Mouse (Mus musculus): ENCODE results near the gene Cog7. TPM values are rescaled to one million over a fixed set of nuclear protein-coding genes. Genes with fewer than 3 reads are reported as not detected.

The Cog7 gene
- total RNA-seq, 2 experiments from 2014 or later: 9.4 to 11.1 TPM

- no peak for DNase-seq
- intact Hi-C loops (cut with DNase I): loop anchor here (5.0 kb wide), 1 partner anchor 65 kb away; no protein-coding TSS in a partner anchor
These were observed 19.5 kb downstream of the Cog7 start for GRCm38 (mm10) chr7:121961913-121962570.

GRCm38 (mm10) chr7:121955802-121956201, 25.7 kb downstream of the Cog7 start:
- intact Hi-C loops (cut with DNase I): no loop called here
- DNase-seq: no peak

- DNase-seq: no peak
- intact Hi-C loops (cut with DNase I): no loop called here
These were observed 26.4 kb downstream of the Cog7 start for GRCm38 (mm10) chr7:121954891-121955669.

GRCm38 (mm10) chr7:121947513-121947912, 34.0 kb downstream of the Cog7 start:
- DNase-seq: no peak
- intact Hi-C loops (cut with DNase I): no loop called here

GRCm38 (mm10) chr7:121946196-121946595, 35.3 kb downstream of the Cog7 start:
- intact Hi-C loops (cut with DNase I): no loop called here
- DNase-seq: no peak

- intact Hi-C loops (cut with DNase I): no loop called here
- DNase-seq: no peak
These were observed 39.1 kb downstream of the Cog7 start for GRCm38 (mm10) chr7:121942371-121942770.

- no peak for DNase-seq
- intact Hi-C loops (cut with DNase I): no loop called here
These were observed 39.9 kb downstream of the Cog7 start for GRCm38 (mm10) chr7:121941640-121942039.

GRCm38 (mm10) chr7:121941016-121941415, 40.5 kb downstream of the Cog7 start:
- intact Hi-C loops (cut with DNase I): no loop called here
- no peak for DNase-seq

GRCm38 (mm10) chr7:121939729-121940128, 41.8 kb downstream of the Cog7 start:
- DNase-seq: no peak
- intact Hi-C loops (cut with DNase I): no loop called here

- DNase-seq: no peak
- intact Hi-C loops (cut with DNase I): no loop called here
These were observed 42.3 kb downstream of the Cog7 start for GRCm38 (mm10) chr7:121939244-121939643.

- DNase-seq: no peak
- intact Hi-C loops (cut with DNase I): no loop called here
These were observed 43.2 kb downstream of the Cog7 start for GRCm38 (mm10) chr7:121938124-121938891.

GRCm38 (mm10) chr7:121936861-121937630, 44.5 kb downstream of the Cog7 start:
- no peak for DNase-seq
- intact Hi-C loops (cut with DNase I): no loop called here

GRCm38 (mm10) chr7:121935906-121936794, 45.4 kb downstream of the Cog7 start:
- intact Hi-C loops (cut with DNase I): no loop called here
- peak in 1 of 2 experiments; percentile 13 for DNase-seq

GRCm38 (mm10) chr7:121934346-121934745, 47.2 kb downstream of the Cog7 start:
- no peak for DNase-seq
- intact Hi-C loops (cut with DNase I): no loop called here

- no peak for DNase-seq
- intact Hi-C loops (cut with DNase I): no loop called here
These were observed 47.8 kb downstream of the Cog7 start for GRCm38 (mm10) chr7:121933675-121934074.

- no peak for DNase-seq
- intact Hi-C loops (cut with DNase I): no loop called here
These were observed 50.3 kb downstream of the Cog7 start for GRCm38 (mm10) chr7:121931246-121931645.

GRCm38 (mm10) chr7:121927882-121928281, 53.6 kb downstream of the Cog7 start:
- intact Hi-C loops (cut with DNase I): no loop called here
- DNase-seq: no peak

GRCm38 (mm10) chr7:121924361-121924760, 57.1 kb downstream of the Cog7 start:
- intact Hi-C loops (cut with DNase I): no loop called here
- DNase-seq: no peak

- intact Hi-C loops (cut with DNase I): no loop called here
These were observed 67.6 kb downstream of the Cog7 start for GRCm38 (mm10) chr7:121913944-121914343.

More at GRCm38 (mm10) chr7:121913944-121914343, 67.6 kb downstream of the Cog7 start:
- DNase-seq: no peak
